Mouse (Mus musculus) retina, embryonic 14.5 days (tissue): ENCODE measurements around the gene Vav3.

Experiments
- DNase-seq: peaks from one replicate; pipeline ENCODE4 v3.0.0-alpha.2; 2015; ENCODE audit warnings: low spot score

Vav3 gene

DNA sequence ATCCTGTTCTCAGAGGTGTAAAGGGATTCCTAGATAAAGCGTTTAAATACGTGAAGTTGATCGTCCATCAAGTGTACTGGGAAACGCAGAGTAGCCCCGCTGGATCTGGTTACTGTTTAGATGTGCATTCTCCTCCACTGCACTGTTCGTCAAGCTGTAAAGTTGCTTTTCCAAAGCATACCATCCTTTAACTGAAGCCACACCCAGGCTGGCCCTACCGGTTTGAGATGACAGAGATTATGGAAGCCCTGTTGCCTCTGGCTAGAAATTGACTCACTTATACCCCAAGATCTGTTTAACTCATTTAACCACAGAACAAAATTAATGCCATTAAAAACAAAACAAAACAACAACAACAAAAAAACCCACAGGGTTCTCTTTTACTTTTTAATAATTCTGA is 238.5 kb downstream of the Vav3 start:
- DNase-seq, result no peak

GRCm38 (mm10) chr3:109585946-109586345 is 245.5 kb downstream of the Vav3 start:
- no peak for DNase-seq

- DNase-seq, result no peak
Observed at GRCm38 (mm10) chr3:109592970-109593369, 252.5 kb downstream of the Vav3 start.

DNA sequence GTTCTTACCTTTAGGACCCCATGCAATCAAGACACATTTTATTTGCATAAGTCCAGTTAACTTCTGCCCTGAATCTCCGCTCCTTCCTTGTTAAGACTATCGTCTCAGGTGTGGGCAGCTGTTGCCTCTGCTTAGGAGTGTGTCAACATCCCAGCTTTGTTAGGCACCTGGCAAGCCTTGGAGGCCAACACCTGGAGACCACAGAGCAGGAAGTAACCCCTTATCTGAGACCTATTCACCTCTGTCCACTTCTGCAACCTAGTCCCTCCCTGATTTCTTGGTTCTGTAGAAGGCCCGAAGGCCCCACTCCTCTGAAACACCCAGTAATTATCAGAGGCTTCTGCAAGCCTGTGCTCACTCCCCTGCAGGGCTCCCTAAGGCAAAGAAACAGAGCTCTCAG is 255.6 kb downstream of the Vav3 start:
- DNase-seq, result no peak

DNA sequence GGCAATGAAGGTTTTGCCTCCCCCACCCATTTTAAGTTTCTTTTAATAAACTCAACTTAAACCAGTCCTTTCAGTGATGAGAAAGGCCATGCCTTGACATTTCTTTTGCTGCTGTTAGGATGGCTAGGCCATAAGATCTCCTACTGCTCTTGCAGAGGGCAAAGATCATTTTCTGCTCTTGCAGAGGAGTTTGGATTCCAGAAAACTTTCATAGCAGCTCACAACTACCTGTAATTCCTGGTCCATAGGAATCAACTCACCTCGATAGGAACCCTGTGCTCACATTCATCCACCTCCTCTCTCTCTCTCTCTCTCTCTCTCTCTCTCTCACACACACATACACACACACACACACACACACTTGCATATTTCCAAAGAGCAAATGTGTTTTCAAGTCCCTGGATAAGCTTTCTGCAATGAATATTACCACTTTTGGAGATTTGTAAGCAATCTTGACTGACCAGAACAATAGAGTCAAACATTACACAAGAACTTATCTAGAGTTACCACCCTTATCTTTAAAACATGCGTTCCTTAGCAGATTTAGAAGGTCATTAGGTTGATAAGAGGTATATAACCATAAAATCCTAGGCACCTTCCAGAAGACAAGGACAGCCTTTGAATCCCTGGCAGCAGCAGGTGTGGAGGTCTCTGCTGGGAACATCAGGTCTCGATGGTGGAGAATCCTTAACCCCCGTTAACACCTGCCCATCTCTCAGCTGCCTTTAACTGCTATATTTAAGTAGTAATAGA is 260.4 kb downstream of the Vav3 start:
- DNase-seq, result no peak

GRCm38 (mm10) chr3:109602753-109603152 is 262.3 kb downstream of the Vav3 start:
- DNase-seq, result no peak

- no peak for DNase-seq
Observed at GRCm38 (mm10) chr3:109606121-109606520, 265.7 kb downstream of the Vav3 start.

- no peak for DNase-seq
Observed at GRCm38 (mm10) chr3:109621721-109622120, 281.3 kb downstream of the Vav3 start.

- DNase-seq, result no peak
Observed at GRCm38 (mm10) chr3:109622361-109622760, 281.9 kb downstream of the Vav3 start.

DNA sequence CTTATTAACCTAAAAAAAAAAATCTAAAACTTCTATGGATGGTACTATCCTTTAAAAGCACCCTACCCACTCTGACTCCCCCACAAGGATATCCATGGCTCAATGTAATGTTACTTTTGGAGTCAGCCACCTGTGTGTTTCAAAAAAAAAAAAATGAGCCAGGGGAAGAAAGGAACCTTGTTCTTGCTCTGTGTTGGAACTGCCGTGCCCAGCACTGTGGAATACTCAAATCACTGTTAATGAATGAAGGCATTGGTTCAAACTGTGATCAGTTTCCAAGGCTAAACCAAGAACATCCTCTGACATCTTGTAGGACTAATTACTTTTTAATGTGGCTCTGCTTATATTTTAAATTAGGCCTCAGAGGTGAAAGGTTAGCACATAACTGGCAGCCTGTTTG is 282.4 kb downstream of the Vav3 start:
- no peak for DNase-seq

GRCm38 (mm10) chr3:109623770-109624169 is 283.3 kb downstream of the Vav3 start:
- DNase-seq, result no peak

DNA sequence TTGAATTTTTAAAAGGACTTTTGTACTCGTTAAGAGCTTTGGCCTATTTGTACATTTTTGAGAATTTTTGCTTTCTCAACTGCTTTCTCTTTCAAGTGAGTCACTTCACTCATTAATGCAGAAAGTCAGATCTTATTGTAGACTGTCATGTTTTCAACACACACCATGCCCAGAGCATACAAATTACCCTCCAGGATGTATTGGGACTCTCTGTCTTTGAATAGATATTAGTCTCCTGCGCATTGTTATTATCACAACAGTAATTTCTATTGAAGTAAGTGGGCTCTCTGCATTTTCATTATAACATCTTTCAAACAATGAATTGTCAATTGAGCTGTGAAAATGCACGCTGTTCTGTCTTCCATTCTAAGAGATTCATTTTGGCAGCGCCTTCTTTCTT is 295.6 kb downstream of the Vav3 start:
- DNase-seq, result no peak

DNA sequence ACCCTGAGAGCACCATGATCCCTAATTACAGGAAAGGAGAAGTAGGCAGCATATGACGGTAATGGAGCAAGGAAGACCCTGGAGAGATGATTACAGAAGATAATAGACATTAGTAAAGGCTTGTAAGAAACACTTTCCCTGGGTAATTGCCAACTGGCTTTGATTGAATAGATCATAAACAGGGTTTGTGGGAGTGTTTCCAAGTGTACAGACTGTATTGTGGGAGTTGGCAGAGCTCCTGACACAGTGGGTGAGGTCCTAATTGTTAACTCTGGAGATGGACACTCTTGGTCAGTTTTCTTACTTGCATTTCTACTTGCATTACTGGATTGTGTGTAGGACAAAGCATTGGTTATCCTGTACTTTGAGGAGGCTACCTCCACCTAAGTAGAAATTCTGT is 298.9 kb downstream of the Vav3 start:
- no peak for DNase-seq

GRCm38 (mm10) chr3:109640796-109641195 is 300.3 kb downstream of the Vav3 start:
- DNase-seq, result no peak

- DNase-seq, result no peak
Observed at GRCm38 (mm10) chr3:109648242-109648641, 307.8 kb downstream of the Vav3 start.

- DNase-seq, result no peak
Observed at GRCm38 (mm10) chr3:109651479-109651878, 311.0 kb downstream of the Vav3 start.

DNA sequence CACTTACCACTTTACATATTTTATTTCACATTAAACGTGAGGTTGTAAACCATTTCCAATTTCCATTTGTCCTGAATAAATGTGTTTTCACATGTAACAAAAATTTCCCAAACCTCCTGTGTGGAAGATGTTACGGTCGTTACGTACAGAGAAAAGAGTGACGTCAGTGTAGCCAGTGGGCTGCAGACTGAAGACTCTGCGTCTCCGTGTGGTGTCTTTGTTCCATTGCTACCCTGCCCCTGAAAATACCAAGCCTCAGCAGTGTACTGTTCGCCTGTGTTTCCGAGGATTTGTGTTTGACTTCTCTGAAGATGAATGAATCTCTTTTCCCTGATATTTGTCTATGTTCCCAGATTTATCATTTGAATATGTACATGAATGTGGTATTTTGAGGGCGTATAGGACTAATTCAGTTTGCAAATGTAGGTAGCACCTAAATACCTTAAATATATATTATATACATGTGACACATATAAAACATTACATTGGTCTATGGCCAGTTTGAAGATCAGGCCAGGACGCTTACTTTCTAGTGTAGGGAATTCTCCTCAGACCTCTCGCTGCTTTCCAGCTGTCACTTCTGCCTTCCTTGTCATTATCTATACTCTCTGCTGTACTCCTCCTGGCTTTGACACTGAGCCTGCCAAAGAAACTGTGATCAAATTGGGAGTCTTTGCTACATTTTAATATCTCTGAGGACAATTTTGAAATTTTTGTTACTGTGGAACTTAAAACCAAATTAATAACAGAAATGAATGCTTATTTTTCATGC is 312.6 kb downstream of the Vav3 start:
- DNase-seq, result no peak

GRCm38 (mm10) chr3:109654386-109654785 is 313.9 kb downstream of the Vav3 start:
- DNase-seq, result no peak

DNA sequence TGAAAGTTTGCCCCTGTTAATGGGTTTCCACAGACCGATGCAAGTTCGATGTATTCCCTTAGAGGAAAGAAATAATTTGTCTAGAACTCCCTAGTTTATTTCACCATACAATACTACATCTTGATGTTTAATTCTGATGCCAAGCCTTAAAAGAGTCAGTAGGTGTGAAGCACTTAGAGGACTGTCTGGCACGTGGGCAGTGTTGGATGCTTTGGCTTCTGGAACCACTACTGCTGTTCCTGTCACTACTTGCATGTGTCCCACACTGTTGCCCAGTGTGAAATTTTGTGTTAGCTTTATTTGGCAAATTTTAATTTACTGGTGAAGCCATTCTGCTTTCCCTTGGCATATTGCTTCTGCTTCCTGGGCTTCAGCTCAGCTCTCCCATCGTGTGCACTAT is 331.3 kb downstream of the Vav3 start:
- DNase-seq, result no peak

DNA sequence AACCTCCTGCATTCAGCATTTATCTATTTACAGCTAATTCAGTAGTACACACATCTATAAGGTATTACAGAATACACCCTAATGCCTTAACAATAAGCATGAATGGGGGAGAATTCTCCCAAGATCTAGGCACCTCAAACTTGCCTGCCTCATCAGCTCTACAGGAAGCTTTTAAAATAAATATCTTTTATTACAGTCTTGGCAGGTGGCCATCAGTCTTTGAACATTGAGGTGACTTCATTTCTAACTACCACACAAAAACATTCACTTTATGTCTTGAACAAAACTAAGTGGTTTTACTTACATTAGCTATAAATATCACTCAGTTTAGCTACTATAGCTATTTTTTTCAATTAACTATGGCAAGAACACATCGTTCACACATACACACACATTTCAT is 332.5 kb downstream of the Vav3 start:
- DNase-seq, result no peak

GRCm38 (mm10) chr3:109680281-109680680 is 339.8 kb downstream of the Vav3 start:
- no peak for DNase-seq

DNA sequence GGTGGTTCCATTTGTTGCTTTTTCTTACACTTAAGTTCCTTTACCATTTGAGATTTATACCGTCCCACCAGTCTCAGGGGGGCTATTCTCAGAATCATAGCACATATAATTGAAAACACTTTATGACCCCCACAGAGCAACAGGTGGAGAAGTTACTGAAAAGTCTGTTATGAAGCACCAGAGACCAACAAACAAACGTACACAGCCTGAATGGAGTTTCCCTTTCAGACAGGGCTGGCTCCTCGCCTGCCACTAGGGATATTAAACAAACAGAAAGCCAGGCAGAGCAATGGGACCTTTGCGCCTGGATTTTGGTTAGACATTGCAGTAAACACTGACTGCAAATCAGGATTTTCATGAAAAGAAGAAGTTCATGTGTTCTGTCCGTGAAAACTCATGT is 341.4 kb downstream of the Vav3 start:
- DNase-seq, result no peak

DNA sequence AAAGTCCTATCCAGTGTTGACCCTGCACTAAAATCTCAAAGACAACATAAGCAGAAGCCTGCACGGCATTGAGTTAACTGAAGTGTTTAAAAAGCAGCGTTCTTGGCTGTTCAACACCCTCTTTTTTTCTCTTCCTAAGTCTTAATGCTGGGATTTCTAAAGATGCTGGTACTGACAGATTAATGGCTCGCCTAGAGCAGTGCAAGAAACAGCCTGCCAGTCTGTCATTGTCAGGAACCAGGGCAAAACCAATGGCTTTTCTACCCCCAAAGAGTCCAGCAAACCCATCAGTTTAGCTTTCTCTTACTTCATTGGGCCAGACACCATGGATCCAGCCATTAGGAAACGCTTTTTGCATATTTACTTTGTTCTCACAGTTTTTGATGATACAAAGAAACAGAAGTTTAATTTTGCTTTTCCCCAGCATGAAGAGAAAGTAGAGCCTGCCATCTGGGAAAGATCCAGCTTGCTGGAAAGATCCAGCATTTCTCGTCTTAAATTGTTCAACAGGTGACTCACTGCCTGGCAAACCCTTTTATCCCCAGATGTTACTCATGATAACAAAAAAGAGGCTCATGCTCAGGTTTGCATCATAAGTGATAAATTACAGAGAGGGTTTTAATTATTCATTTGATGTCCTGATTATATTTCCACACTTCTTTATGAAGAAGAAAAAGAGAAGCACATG is 343.3 kb downstream of the Vav3 start:
- no peak for DNase-seq
